Comparison of ENCODE assay signal across 16 mouse cellular contexts in the genomic region with DNA sequence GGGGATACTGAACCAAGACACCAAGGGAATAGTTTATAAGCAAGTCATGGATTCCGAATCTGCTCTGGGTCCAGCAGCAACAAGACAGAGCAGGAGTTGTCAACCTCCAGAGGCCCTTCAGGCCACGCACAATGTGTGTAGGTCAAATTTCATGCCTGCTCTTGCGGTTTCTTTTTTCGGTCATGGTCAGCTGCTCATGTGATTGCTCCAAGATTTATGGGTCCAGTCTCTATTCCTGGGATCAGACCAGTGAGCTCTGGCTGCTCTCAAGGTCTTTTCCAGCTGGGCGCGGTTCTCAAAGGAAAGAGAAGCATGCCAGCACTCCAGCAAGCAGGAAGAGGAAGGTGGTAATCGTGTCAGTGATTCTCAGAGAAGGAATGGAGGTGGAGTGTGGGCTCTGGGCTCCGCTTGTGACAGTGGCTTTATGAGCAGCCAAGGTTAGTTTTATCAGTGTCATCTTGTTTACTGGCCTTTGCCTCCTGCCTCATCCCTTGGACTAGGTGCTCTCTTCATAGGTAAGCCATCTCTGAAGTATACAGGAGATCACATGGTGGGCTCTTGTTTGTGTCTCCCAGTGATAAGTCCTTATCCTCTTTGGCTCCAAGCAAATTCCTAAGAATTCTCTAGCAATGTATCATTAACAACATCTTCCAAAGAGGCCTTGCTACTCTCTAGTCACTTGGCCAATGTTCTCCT.
A peak's percentile ranks its signal among the peaks of the same experiment; 100 is the strongest.
DNase-seq lines count a peak whose midpoint lies in the region; ATAC-seq lines count a peak whose summit lies in the region.
"Had no signal": no experiment of that assay in that cellular context is flagged by ENCODE, and none has a peak within 500 bp of the region (broad histone marks: within the 10 kb centered on the region; RNA-seq: fewer than 3 reads in every experiment).

No protein-coding gene starts in this region.

- 78% methylated on average over 8 of the region's 8 CpGs for WGBS in liver, embryonic 11.5 days
- 86% methylated on average over 8 of the region's 8 CpGs for WGBS in heart, embryonic 10.5 days

- no peak overlapping the region for H3K27ac ChIP-seq in liver, embryonic 11.5 days (ENCODE audit: low read depth, low read length)
- no peak overlapping the region for H3K27ac ChIP-seq in heart, embryonic 10.5 days
- H3K27ac ChIP-seq: forebrain, embryonic 15.5 days; limb, embryonic 13.5 days had no signal

- no peaks in the 10 kb centered on the region for H3K27me3 ChIP-seq in liver, embryonic 11.5 days (replicated peaks; ENCODE audit: control insufficient read depth, insufficient read depth, low read length)
- no peaks in the 10 kb centered on the region for H3K27me3 ChIP-seq in heart, embryonic 10.5 days (ENCODE audit: insufficient read depth, poor library complexity, severe bottlenecking)
- H3K27me3 ChIP-seq: forebrain, embryonic 15.5 days had no signal

- H3K4me3 ChIP-seq in liver, embryonic 11.5 days (ENCODE audit: low read depth, low read length) = no peak overlapping the region
- H3K4me3 ChIP-seq in heart, embryonic 10.5 days = no peak overlapping the region
- H3K4me3 ChIP-seq: forebrain, embryonic 15.5 days; limb, embryonic 13.5 days had no signal

- ATAC-seq in liver, embryonic 11.5 days (replicated peaks; ENCODE audit: low FRiP score) = no peak
- ATAC-seq: forebrain, embryonic 15.5 days; midbrain, embryonic 16.5 days had no signal

- peak; percentile 51 for DNase-seq in adrenal gland, adult 2 months
- DNase-seq in adrenal gland, postnatal 25 days = no peak
- DNase-seq in adrenal gland, postnatal 14 days = peak; percentile 8
- peak; percentile 66 to 70 for DNase-seq in kidney, adult 8-10 months
- peak; percentile 30 to 61 for DNase-seq in kidney, postnatal 4 days
- no peak for DNase-seq in neural tube, embryonic 10.5 days (ENCODE audit: extremely low spot score, low spot score)
- no peak for DNase-seq in liver, embryonic 11.5 days (ENCODE audit: low spot score)
- DNase-seq in heart, embryonic 10.5 days (ENCODE audit: low spot score) = no peak
- DNase-seq: cerebellum, adult 11 months; heart, postnatal 36 days; lung, embryonic 14.5 days; thymus, postnatal 4 days had no signal

- H3K36me3 ChIP-seq in liver, embryonic 11.5 days (ENCODE audit: control insufficient read depth, insufficient read depth, low read length) = no peaks in the 10 kb centered on the region
- H3K36me3 ChIP-seq in heart, embryonic 10.5 days = no peaks in the 10 kb centered on the region
- H3K36me3 ChIP-seq: forebrain, embryonic 15.5 days; limb, embryonic 13.5 days had no signal

- H3K9ac ChIP-seq in liver, embryonic 11.5 days (ENCODE audit: low read depth, low read length) = no peak overlapping the region
- H3K9ac ChIP-seq: forebrain, embryonic 15.5 days; limb, embryonic 13.5 days; lung, embryonic 14.5 days had no signal

- no peaks in the 10 kb centered on the region for H3K4me1 ChIP-seq in liver, embryonic 11.5 days (replicated peaks; ENCODE audit: control insufficient read depth, insufficient read depth, low read length)
- H3K4me1 ChIP-seq in heart, embryonic 10.5 days = no peaks in the 10 kb centered on the region
- H3K4me1 ChIP-seq: forebrain, embryonic 15.5 days had no signal

- no peak overlapping the region for H3K4me2 ChIP-seq in liver, embryonic 11.5 days
- H3K4me2 ChIP-seq: forebrain, embryonic 15.5 days; heart, embryonic 11.5 days; limb, embryonic 13.5 days; lung, embryonic 14.5 days had no signal

- no peaks in the 10 kb centered on the region for H3K9me3 ChIP-seq in liver, embryonic 11.5 days (ENCODE audit: control insufficient read depth, low read length)
- H3K9me3 ChIP-seq in heart, embryonic 10.5 days = no peaks in the 10 kb centered on the region
- H3K9me3 ChIP-seq: forebrain, embryonic 15.5 days; limb, embryonic 13.5 days had no signal

Comparison
In these comparisons a context has a peak if more than half of its experiments do, and no peak if none do; other contexts are left out.
1. DNase-seq: peak in adrenal gland, adult 2 months (single experiment), adrenal gland, postnatal 14 days (single experiment), kidney, adult 8-10 months (2 of 2) and kidney, postnatal 4 days (2 of 2); none in adrenal gland, postnatal 25 days (single experiment), neural tube, embryonic 10.5 days (single experiment), liver, embryonic 11.5 days (single experiment) and heart, embryonic 10.5 days (single experiment).